Mouse (Mus musculus) c-Kit-positive CD71-positive TER-119-negative erythroid progenitor cells, embryonic 14.5 days (primary cell): ENCODE measurements around the gene Plcxd2.

Source experiments
- DNase-seq: peaks from one replicate; pipeline ENCODE4 v3.0.0-alpha.2; 2013; ENCODE audit warnings: low read depth

Plcxd2 gene

GRCm38 (mm10) chr16:45986236-45986635 is 23.8 kb downstream of the Plcxd2 start:
- no peak for DNase-seq

GRCm38 (mm10) chr16:45984610-45985606 is 25.1 kb downstream of the Plcxd2 start:
- DNase-seq = no peak

GRCm38 (mm10) chr16:45976251-45976650 is 33.8 kb downstream of the Plcxd2 start:
- DNase-seq = no peak

GRCm38 (mm10) chr16:45973959-45974686 is 35.9 kb downstream of the Plcxd2 start:
- no peak for DNase-seq

DNA sequence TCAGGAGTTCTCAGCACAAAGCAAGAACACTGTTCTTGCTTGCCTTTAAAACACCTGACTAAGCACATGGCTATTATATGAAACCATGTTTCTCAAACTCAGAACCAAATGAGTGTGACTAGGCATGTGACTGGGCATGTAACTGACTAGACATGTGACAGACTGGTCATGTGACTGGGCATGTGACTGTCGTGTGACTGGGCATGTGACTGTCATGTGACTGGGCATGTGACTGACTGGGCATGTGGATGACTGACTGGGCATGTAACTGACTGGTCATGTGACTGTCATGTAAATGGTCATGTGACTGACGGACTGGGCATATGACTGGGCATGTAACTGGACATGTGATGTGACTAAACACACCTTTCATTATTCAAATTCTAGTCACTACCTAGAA is 39.8 kb downstream of the Plcxd2 start:
- DNase-seq = no peak

GRCm38 (mm10) chr16:45968716-45969115 is 41.3 kb downstream of the Plcxd2 start:
- no peak for DNase-seq

- DNase-seq = peak; percentile 23
Observed at GRCm38 (mm10) chr16:45967471-45967870, 42.5 kb downstream of the Plcxd2 start.

GRCm38 (mm10) chr16:45966604-45967003 is 43.4 kb downstream of the Plcxd2 start:
- DNase-seq = no peak

- DNase-seq = no peak
Observed at GRCm38 (mm10) chr16:45964777-45965176, 45.2 kb downstream of the Plcxd2 start.

DNA sequence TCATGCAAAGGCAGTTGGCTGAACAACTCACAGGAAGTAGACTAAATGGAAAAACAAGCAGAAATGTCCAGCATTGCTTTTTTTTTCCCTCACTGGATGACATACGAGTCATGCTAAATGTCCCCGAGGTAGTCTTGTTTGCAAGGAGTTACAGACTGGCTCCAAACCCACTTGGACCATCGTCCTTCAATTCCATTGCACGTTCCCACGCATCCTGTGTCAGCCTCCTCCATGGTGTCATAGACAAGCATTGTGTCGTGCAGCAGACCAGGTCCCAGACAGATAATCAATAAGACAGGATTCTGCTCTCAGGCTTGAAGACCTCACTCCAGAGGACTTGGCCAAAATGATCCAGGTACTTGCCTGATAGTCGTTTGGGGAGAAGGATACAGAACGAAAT is 46.2 kb downstream of the Plcxd2 start:
- no peak for DNase-seq

GRCm38 (mm10) chr16:45963088-45963487 is 46.9 kb downstream of the Plcxd2 start:
- DNase-seq = no peak

DNA sequence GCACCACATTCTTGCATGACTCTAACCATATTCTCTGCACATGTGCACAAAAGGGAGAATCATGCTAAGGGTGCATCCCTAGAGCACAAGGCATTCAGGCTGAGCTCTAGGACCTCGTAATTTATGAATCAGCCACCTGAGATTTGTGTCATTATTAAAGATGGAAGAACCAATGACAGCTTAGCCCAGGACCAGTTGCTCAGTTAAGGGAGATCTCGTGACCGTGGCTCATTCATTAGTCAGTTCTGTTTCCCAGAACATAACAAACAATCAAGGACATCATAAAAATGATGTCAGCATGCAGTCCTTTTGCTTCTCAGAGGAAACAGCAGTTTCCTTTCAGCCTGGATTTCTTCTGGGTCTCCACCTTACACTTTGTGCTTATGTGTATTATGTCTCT is 49.0 kb downstream of the Plcxd2 start:
- no peak for DNase-seq

DNA sequence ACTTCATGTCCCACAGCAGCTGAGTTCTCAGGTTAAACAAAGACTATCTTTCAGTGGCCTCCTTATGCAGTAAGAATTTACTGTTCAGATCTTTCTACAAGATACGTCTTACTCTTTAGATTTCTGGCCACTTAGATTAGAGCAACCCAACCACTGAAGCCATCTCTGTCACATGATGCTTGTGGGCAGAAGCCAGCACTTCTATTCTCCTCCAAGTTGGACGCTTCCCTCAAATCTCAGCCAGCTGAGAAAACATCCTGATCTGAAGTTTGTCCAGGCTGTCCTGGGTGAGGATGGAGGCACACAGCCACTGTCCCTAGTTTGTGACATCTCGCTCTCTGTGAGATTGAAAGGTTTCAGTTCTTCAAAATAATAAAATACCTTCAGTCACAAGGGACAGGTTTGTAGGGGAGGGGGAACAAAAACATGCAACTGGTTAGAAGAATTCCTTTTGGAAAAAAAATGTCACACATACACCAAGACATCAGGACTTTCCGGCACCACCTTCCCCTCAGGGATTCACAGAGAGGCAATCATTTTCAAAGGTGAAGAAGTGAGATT is 53.5 kb downstream of the Plcxd2 start:
- DNase-seq = no peak

DNA sequence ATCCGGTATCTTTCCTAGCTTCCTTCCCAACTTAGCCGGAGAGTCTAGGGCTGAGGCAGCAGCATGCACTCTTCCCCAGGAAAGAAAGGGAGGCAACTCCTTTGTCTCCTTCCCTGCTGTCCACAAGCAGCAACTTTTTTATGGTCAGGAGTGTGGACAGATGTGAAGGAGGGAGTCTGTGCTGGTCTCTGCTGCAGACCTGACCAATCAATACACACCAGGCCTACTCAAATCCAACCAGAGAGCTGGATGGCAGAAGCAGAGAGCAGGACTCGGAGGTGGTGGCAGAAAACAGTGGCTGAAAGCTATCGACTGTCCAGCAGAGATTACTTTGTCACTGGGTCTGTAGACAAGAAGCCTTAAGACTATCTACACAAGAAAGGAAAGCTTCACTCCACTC is 56.6 kb downstream of the Plcxd2 start, which contains the start of gene Phldb2:
Phldb2 (minus strand) TSS at position 205 of the 400 bp plus-strand sequence.
- DNase-seq = no peak

- DNase-seq = no peak
Observed at GRCm38 (mm10) chr16:45952501-45952900, 57.5 kb downstream of the Plcxd2 start.

- no peak for DNase-seq
Observed at GRCm38 (mm10) chr16:45952035-45952434, 58.0 kb downstream of the Plcxd2 start.

DNA sequence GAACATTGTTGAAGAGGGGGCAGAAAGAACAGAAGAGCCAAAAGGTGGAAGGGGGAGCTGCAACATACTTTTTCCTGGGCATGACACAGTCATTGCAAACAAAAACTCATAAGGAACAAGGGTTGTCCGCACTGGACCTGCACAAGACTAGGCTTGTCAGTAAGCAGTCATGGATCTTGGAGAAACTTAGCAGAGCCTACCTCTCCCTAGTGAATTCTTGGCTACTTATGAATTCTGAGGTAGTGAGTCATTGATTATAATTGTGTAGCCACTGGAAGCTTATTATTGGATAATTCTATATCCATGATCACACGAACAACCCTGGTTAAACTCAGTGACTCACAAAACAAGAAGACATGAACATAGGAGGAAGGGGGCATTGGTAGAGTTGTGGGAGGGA is 63.7 kb downstream of the Plcxd2 start:
- no peak for DNase-seq

DNA sequence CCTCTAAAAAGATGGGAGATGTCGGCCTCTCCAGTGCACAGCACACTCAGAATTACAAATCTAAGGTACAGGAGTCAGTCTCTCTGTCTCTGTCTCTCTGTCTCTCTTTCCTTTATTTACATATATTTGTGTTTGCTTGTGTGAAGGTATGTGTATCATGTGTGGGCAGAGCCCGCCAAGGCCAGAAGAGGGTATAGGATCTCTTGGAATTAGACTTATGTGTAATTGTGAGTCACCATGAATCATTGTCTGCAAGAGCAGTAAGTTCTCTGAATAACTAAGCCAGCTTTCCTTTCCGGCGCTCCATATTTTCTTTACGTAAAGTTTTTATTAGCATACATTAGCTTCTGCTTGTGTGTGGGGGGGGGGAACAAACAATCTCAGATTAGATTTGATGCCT is 64.4 kb downstream of the Plcxd2 start:
- no peak for DNase-seq

GRCm38 (mm10) chr16:45945174-45945631 is 64.8 kb downstream of the Plcxd2 start:
- no peak for DNase-seq

DNA sequence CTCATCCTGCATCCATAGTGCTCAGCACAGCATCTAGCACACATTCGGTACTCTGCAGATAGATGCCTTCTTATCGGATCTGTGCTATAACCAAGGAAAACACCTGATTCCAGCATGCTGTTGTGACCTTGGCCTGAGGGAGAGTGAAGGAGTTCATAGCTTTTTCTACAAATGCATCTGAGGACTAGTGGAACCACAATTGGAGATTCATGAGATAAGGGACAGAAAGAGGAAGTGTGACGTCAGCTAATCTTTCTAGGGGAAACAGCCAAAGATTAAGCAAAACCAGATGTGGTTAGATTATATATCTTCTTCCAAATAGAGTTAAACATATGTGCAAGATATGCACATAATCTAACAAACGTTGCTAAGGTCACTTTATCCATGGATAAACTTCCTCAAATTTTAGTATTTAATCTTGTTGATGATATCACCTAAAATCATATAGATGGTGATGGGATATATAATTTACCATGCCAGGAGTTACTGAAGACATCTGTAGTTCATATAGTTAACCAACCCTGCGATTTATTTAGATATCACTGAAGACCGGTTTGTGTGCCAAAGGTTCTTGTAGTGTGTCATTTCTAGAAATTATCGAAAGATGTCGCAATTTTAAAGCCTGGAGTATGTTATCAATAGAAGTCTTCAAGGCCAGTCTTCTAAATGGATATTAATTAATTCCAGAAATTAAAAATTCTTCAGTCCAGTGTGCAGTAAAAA is 67.7 kb downstream of the Plcxd2 start:
- DNase-seq = no peak

GRCm38 (mm10) chr16:45940701-45941100 is 69.3 kb downstream of the Plcxd2 start:
- no peak for DNase-seq

DNA sequence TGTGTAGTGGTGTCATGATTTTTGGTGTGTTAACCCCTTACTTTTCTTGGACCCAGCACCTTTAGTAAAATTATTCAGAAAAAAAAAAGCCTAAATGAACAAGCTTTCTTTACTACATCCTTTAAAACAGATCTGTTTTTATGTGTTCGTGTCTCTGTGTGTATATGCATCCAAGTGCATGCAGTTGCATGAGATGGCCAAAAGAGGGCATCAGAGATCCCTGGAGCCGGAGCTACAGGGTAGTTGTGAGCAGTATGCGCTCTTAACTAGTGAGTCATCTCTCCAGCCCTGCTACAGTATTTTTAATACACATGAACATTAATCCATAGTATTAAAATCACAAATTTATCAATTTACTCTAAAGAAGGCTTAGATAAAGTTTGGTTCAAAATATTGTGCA is 70.6 kb downstream of the Plcxd2 start:
- no peak for DNase-seq
